Mouse (Mus musculus): ENCODE data around the gene Gm21760. TPM values are rescaled to one million over a fixed set of nuclear protein-coding genes. Genes with fewer than 3 reads are reported as not detected.
"Not testable (repeated sequence)": the region's sequence is repeated elsewhere in the genome, so short reads cannot be mapped to it uniquely, and the experiment has no call there.

Gm21760 gene
- polyA plus RNA-seq (2015; fragmentation: Nextera tagmentation; extraction: Ambion mirVana): not detected in 2 replicates

DNA sequence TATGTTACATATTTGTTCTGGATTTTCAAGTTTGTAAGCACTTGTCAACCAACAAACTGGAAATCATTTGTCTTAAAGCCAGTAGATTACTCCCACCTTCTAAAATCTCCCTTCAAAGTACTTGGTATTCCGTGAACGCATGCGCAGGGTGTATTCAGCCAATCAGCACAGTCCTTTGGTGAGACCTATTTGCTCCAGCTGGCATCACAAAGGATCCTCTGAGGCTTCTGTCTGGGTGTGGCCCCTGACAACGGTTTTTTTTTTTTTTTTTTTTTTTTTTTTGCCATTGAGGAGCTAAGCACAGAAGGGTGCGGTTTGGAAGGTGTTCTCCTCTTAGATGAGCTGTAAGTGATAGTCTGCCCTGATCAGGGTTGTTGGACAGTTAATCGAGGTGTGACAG lies at the start of gene Gm21760:
Gene Gm21760 (plus strand): TSS at position 301 of the 400 bp plus-strand sequence.
- not testable (repeated sequence) for H3K9me3 ChIP-seq (replicated peaks); H3K4me1 ChIP-seq (replicated peaks); H3K36me3 ChIP-seq (replicated peaks); H3K27me3 ChIP-seq; ATAC-seq (ENCODE audit: insufficient read depth); H3K4me2 ChIP-seq; H3K27ac ChIP-seq (replicated peaks); H3K4me3 ChIP-seq (replicated peaks); H3K9ac ChIP-seq
- WGBS (ENCODE audit: insufficient replicate concordance): no CpG with 5 or more reads among the region's 6 CpGs
